In the genomic region with DNA sequence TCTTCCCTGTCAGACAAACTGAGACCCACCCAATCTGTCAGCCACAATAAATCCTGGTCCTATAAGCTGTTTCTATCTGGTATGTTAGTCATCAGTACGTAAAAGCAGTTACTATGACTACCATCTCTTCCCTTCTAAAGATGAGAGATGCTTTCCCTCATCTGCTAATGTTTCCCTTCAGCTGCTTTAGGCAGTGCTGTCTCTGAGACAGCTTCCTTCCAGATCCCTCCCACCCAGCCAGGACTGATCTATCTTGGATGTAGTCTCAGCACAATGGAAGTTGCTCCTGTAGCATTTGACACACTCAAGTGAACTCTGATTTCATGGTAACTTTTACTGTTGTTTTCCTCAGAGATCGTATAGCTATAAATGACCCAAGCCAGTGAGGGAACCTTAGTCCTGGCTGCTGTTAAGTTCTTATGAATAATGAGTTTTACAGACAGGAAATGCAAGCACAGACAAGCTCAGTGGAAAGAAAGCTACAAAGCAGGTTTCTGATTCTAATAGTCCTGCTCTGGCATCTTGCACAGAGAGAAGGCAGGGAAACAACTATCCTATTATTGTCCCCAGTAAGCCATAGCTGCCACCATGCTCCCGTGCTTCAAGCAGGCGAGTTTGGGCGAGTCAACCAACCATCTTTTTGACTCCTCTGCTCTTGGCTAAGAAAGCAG, we compare ENCODE assay signal across 14 mouse cellular contexts.
DNase-seq lines count a peak whose midpoint lies in the region; ATAC-seq and TF ChIP-seq lines count a peak whose summit lies in the region.
"Had no signal": no experiment of that assay in that cellular context is flagged by ENCODE, and none has a peak within 500 bp of the region (broad histone marks: within the 10 kb centered on the region; RNA-seq: fewer than 3 reads in every experiment).

No protein-coding gene starts in this region.

- no peak; the same call in 1 of the 2 replicates for ATAC-seq in heart, embryonic 16.5 days (replicated peaks; ENCODE audit: extremely low read depth, insufficient read depth, low FRiP score)
- peak; percentile 44; the same call in 1 of the 2 replicates for ATAC-seq in midbrain, postnatal 0 days (ENCODE audit: low FRiP score)
- no peak for ATAC-seq in midbrain, embryonic 13.5 days
- 0 out of 2 replicates have a peak, but pooled peaks have one; percentile 38 for ATAC-seq in intestine, embryonic 16.5 days
- no peak for ATAC-seq in erythroblast, adult 5-6 weeks (replicated peaks; ENCODE audit: low FRiP score, poor library complexity, severe bottlenecking)

- H3K27ac ChIP-seq in heart, embryonic 16.5 days (ENCODE audit: low read length): peak overlapping the region; percentile 30; the same call in 1 of the 2 replicates
- H3K27ac ChIP-seq in midbrain, postnatal 0 days (ENCODE audit: low read depth, low read length): no peak overlapping the region
- H3K27ac ChIP-seq in midbrain, embryonic 13.5 days: no peak overlapping the region
- no peak overlapping the region for H3K27ac ChIP-seq in intestine, embryonic 16.5 days (ENCODE audit: low read length)
- H3K27ac ChIP-seq: lung, embryonic 15.5 days had no signal

- intact Hi-C loops in heart, postnatal 10 days (cut with DNase I): no loop called here

- no peaks in the 10 kb centered on the region for H3K27me3 ChIP-seq in heart, embryonic 16.5 days (ENCODE audit: control insufficient read depth, insufficient read depth, low read length)
- H3K27me3 ChIP-seq in midbrain, postnatal 0 days (ENCODE audit: insufficient read depth, low read length): no peaks in the 10 kb centered on the region
- no peaks in the 10 kb centered on the region for H3K27me3 ChIP-seq in midbrain, embryonic 13.5 days
- no peaks in the 10 kb centered on the region for H3K27me3 ChIP-seq in intestine, embryonic 16.5 days (replicated peaks; ENCODE audit: control insufficient read depth, insufficient read depth, low read length)
- H3K27me3 ChIP-seq: CH12.LX; lung, embryonic 15.5 days had no signal

- no peak overlapping the region for H3K4me3 ChIP-seq in heart, embryonic 16.5 days (ENCODE audit: low read length)
- H3K4me3 ChIP-seq in midbrain, postnatal 0 days (ENCODE audit: low read depth, low read length): no peak overlapping the region
- H3K4me3 ChIP-seq in midbrain, embryonic 13.5 days (replicated peaks): no peak overlapping the region
- no peak overlapping the region for H3K4me3 ChIP-seq in intestine, embryonic 16.5 days (ENCODE audit: low read length)
- H3K4me3 ChIP-seq: lung, embryonic 15.5 days had no signal

- H3K9me3 ChIP-seq in heart, embryonic 16.5 days (replicated peaks; ENCODE audit: control insufficient read depth, low read length): no peaks in the 10 kb centered on the region
- no peaks in the 10 kb centered on the region for H3K9me3 ChIP-seq in midbrain, postnatal 0 days (ENCODE audit: low read length)
- H3K9me3 ChIP-seq in midbrain, embryonic 13.5 days: no peaks in the 10 kb centered on the region
- H3K9me3 ChIP-seq in intestine, embryonic 16.5 days (ENCODE audit: control insufficient read depth, low read length): no peaks in the 10 kb centered on the region
- H3K9me3 ChIP-seq: lung, embryonic 15.5 days had no signal

- no peaks in the 10 kb centered on the region for H3K36me3 ChIP-seq in heart, embryonic 16.5 days (ENCODE audit: control insufficient read depth, insufficient read depth)
- H3K36me3 ChIP-seq in midbrain, postnatal 0 days (ENCODE audit: insufficient read depth, low read length): no peaks in the 10 kb centered on the region
- H3K36me3 ChIP-seq in midbrain, embryonic 13.5 days: no peaks in the 10 kb centered on the region
- no peaks in the 10 kb centered on the region for H3K36me3 ChIP-seq in intestine, embryonic 16.5 days (ENCODE audit: control insufficient read depth, insufficient read depth, low read length)
- H3K36me3 ChIP-seq: lung, embryonic 15.5 days had no signal

- H3K4me1 ChIP-seq in heart, embryonic 16.5 days (ENCODE audit: control insufficient read depth, insufficient read depth, low read length): no peaks in the 10 kb centered on the region
- H3K4me1 ChIP-seq in midbrain, postnatal 0 days (ENCODE audit: insufficient read depth, low read length): no peaks in the 10 kb centered on the region
- H3K4me1 ChIP-seq in midbrain, embryonic 13.5 days (replicated peaks): no peaks in the 10 kb centered on the region
- H3K4me1 ChIP-seq in intestine, embryonic 16.5 days (ENCODE audit: control insufficient read depth, insufficient read depth, low read length): 0 out of 2 replicates have a peak, but pooled peaks cover 3% of the 10 kb centered on the region

- no peak overlapping the region for H3K4me2 ChIP-seq in heart, embryonic 16.5 days (ENCODE audit: low read depth, low read length)
- H3K4me2 ChIP-seq in midbrain, postnatal 0 days (ENCODE audit: low read depth, low read length, poor library complexity, severe bottlenecking): no peak overlapping the region
- no peak overlapping the region for H3K4me2 ChIP-seq in midbrain, embryonic 13.5 days (replicated peaks)
- no peak overlapping the region for H3K4me2 ChIP-seq in intestine, embryonic 16.5 days (ENCODE audit: low read depth, low read length)
- H3K4me2 ChIP-seq: lung, embryonic 15.5 days had no signal

- no peak overlapping the region for H3K9ac ChIP-seq in heart, embryonic 16.5 days (ENCODE audit: low read length)
- H3K9ac ChIP-seq in midbrain, postnatal 0 days (replicated peaks; ENCODE audit: low read length, poor library complexity, severe bottlenecking): no peak overlapping the region
- no peak overlapping the region for H3K9ac ChIP-seq in midbrain, embryonic 13.5 days (replicated peaks)
- no peak overlapping the region for H3K9ac ChIP-seq in intestine, embryonic 16.5 days (ENCODE audit: low read depth, low read length)
- H3K9ac ChIP-seq: lung, embryonic 15.5 days had no signal

- no peak for TF ChIP-seq CTCF in midbrain, postnatal 0 days (IDR thresholded peaks at IDR 0.05)

- WGBS in heart, embryonic 16.5 days: 69% methylated on average over 5 of the region's 5 CpGs
- WGBS in midbrain, postnatal 0 days: 83% methylated on average over 5 of the region's 5 CpGs
- 86% methylated on average over 5 of the region's 5 CpGs for WGBS in midbrain, embryonic 13.5 days
- WGBS in intestine, embryonic 16.5 days: 61% methylated on average over 5 of the region's 5 CpGs

- DNase-seq in heart, postnatal 10 days: no peak
- DNase-seq in midbrain, postnatal 0 days (ENCODE audit: low spot score): no peak
- no peak for DNase-seq in cerebellum, postnatal 36 days
- DNase-seq: adrenal gland, postnatal 36 days; cerebellum, adult 8-10 months; heart, postnatal 36 days; kidney, postnatal 4 days; thymus, adult 2 months had no signal

Comparison
In these comparisons a context has a peak if more than half of its experiments do, and no peak if none do; other contexts are left out.
1. ATAC-seq: peak in midbrain, postnatal 0 days (single experiment) and intestine, embryonic 16.5 days (single experiment); none in heart, embryonic 16.5 days (single experiment), midbrain, embryonic 13.5 days (single experiment) and erythroblast, adult 5-6 weeks (single experiment).